Mouse (Mus musculus): Measurements from ENCODE around the gene Arpc1a. TPM values are rescaled to one million over a fixed set of nuclear protein-coding genes. Genes with fewer than 3 reads are reported as not detected.
A peak's percentile ranks its signal among the peaks of the same experiment; 100 is the strongest.
"Not testable (repeated sequence)": the region's sequence is repeated elsewhere in the genome, so short reads cannot be mapped to it uniquely, and the experiment has no call there.

The Arpc1a gene
- 249 and 252 TPM in 2 replicates for polyA plus RNA-seq (2015; fragmentation: Nextera tagmentation; extraction: Ambion mirVana)

DNA sequence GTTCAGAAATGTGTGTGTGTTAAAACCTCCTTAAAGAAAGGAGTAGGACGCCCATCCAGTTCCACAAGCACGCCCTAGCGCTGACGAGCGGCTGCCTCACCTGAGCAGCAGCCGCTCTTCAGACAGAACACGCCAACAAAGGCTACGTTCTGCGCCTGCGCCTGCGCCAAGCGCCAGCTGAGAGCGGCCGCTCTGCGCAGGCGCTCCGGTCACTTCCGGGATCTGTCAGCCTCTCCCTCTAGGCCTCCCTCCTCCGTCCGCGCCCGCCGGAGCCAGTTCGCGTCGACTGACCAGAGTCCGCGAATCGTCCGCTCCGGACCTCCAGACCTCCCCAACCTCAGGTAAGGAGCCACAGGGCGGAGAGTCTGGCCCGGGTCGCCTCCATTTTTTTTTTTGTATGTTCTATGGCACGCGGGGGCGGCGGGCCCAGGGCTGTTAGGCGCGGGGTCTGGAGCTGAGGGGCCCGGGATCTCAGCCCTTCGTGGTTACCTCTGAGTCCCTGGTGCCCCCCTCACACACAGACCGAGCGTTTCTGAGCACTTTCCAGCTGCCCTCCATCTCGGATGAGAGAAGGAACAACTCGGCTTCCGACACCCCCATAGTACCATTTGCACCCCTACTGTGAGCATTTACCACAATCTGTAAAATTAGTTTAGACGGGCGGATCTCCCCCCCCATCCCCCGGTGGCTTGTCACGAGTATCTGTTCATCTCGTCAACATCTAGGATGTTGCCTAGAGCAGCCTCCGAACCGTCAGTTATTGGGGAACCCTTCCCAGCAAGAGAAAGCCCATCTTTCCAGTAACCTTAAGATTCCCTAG, at the start of gene Arpc1a, which contains the start of gene Kpna7:
Gene Arpc1a, plus strand, starts transcription at position 199 of the 820 bp plus-strand sequence.
Gene Kpna7, minus strand, starts transcription at position 399 of the 820 bp plus-strand sequence.
- peaks cover 6% of the 10 kb centered on the region for H3K36me3 ChIP-seq
- peak within 1 kb of the TSS; percentile 95 for H3K9ac ChIP-seq
- ATAC-seq (ENCODE audit: low FRiP score), result peak; percentile 97
- H3K4me3 ChIP-seq, result peak within 1 kb of the TSS; percentile 84
- H3K4me2 ChIP-seq, result peak within 1 kb of the TSS; percentile 93
- no peaks in the 10 kb centered on the region for H3K9me3 ChIP-seq
- H3K27ac ChIP-seq, result peak within 1 kb of the TSS; percentile 91
- peaks cover 18% of the 10 kb centered on the region for H3K4me1 ChIP-seq (replicated peaks)
- WGBS, result under 1% methylated on average over 54 of the region's 54 CpGs
- no peaks in the 10 kb centered on the region for H3K27me3 ChIP-seq

DNA sequence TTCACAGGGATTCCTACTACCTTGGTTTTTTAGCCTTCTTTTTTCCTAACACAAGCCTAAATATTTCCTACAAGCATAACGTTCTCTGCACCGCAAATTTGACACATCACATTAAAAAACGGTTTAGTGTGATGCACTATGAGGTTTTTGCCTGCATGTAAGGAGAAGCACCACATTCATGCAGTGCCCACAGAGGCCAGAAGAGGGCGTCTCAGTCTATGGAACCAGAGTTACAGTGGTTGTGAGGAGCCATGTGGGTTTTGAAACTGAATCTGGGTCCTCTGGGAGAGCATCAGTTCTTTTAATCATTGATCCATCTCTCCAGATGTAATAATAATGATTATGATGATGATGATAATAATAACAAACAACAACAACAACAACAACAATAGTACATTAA, 42.0 kb upstream of the Arpc1a start:
- WGBS, result 48% methylated on average over 4 of the region's 4 CpGs
- H3K4me2 ChIP-seq, result no peak overlapping the region
- H3K36me3 ChIP-seq, result no peaks in the 10 kb centered on the region
- no peaks in the 10 kb centered on the region for H3K4me1 ChIP-seq (replicated peaks)
- no peak overlapping the region for H3K27ac ChIP-seq
- H3K9me3 ChIP-seq, result no peaks in the 10 kb centered on the region
- H3K4me3 ChIP-seq, result no peak overlapping the region
- H3K9ac ChIP-seq, result no peak overlapping the region
- no peaks in the 10 kb centered on the region for H3K27me3 ChIP-seq
- ATAC-seq (ENCODE audit: low FRiP score), result no peak

DNA sequence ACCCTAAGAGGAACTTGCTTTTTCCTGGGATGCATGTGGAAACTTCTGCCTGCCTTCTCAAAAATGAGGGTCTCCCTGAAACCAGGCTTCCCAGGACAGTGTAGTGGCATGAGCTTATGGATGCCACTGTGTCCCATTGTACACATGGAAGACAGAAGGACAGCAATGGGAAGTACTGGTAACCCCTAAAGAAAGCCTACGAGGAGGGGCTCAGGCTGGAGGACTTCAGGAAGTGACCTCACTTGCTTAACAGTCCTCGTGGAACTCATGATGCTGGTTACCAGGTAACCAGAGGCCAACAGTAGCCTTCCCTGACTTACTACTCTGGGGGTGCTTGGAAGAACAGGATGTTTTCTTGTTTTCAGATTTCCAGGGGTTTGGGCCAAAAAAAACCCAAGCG, 40.9 kb upstream of the Arpc1a start, which contains the start of gene 1700018F24Rik:
Gene 1700018F24Rik, plus strand, starts transcription at position 301 of the 400 bp plus-strand sequence.
- H3K4me2 ChIP-seq; H3K27ac ChIP-seq; H3K4me3 ChIP-seq; H3K9me3 ChIP-seq; H3K27me3 ChIP-seq; ATAC-seq (ENCODE audit: low FRiP score); H3K4me1 ChIP-seq (replicated peaks); H3K36me3 ChIP-seq; H3K9ac ChIP-seq: not testable (repeated sequence)
- 90% methylated on average over 3 of the region's 3 CpGs for WGBS

DNA sequence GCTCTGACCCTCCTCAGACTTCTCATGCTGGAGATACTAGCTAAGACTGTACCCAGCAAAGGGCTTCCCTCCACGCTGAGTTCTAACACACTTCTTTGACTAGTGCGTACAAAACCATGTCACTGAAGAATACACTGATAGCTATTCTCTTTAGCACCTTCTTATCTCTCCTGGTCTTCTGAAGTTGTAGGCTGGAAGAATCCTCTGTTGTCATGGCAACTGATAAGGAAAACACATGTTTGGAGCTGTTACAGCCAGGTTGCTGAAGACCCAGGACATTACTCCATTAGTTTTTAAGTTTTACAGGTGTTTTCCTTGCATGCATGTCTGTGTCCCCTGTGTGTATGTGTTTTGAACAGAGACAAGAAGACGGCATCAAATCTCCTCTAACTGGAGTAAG, 29.4 kb upstream of the Arpc1a start:
- ATAC-seq (ENCODE audit: low FRiP score); H3K36me3 ChIP-seq; H3K4me2 ChIP-seq; H3K27ac ChIP-seq; H3K9ac ChIP-seq; H3K4me1 ChIP-seq (replicated peaks); H3K27me3 ChIP-seq; H3K9me3 ChIP-seq; H3K4me3 ChIP-seq: not testable (repeated sequence)
- 84% methylated on average over 3 of the region's 3 CpGs for WGBS

DNA sequence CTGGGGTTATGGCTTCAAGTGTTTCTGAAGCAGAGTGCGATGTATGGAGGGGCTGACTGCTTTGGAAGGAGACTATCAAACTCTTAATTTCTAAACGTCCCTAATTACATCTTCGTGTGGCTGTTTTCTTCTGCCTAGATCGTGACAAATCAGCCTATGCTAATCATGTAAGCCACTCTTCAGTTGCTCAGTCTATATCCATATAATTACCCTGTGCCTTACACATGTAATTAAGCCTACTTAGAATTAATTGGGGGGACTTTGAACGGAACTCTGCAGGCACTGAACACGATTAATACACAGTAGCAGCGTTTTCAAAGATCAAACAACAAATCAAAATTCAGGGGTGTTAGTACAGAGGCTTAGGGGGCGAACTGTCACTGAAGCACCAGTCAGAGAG, 25.7 kb upstream of the Arpc1a start:
- Histone ChIP-seq H3K27me3 (no peaks in the 10 kb centered on the region), H3K9ac (no peak overlapping the region), H3K4me1 (replicated peaks) (no peaks in the 10 kb centered on the region), H3K4me3 (no peak overlapping the region), H3K27ac (no peak overlapping the region), H3K4me2 (no peak overlapping the region), H3K9me3 (no peaks in the 10 kb centered on the region), H3K36me3 (no peaks in the 10 kb centered on the region)
- 76% methylated on average over 8 of the region's 8 CpGs for WGBS
- ATAC-seq (ENCODE audit: low FRiP score), result no peak

DNA sequence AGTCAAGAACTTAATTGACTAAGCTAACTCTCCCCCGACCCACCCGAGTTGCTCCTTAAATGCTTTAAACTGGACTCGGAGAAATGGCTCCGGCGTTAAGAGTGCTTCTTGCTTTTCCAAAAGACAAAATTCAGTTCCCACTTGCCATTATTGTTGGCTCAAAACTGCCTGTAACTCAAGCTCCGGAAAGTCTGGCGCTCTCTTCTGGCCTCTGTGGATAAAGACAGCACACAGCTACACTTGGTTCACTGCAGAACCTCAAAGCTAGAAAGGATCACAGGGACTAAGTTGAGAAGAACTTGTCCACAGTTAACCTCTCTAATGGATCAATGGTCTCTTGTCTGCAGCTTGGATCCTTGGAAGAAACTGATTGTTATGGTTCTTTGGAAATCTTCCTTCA, 24.9 kb upstream of the Arpc1a start:
- Histone ChIP-seq H3K27me3 (no peaks in the 10 kb centered on the region), H3K9me3 (no peaks in the 10 kb centered on the region), H3K9ac (no peak overlapping the region), H3K4me3 (no peak overlapping the region), H3K4me1 (replicated peaks) (no peaks in the 10 kb centered on the region), H3K27ac (no peak overlapping the region), H3K36me3 (no peaks in the 10 kb centered on the region), H3K4me2 (no peak overlapping the region)
- WGBS, result 86% methylated on average over 7 of the region's 7 CpGs
- no peak for ATAC-seq (ENCODE audit: low FRiP score)

DNA sequence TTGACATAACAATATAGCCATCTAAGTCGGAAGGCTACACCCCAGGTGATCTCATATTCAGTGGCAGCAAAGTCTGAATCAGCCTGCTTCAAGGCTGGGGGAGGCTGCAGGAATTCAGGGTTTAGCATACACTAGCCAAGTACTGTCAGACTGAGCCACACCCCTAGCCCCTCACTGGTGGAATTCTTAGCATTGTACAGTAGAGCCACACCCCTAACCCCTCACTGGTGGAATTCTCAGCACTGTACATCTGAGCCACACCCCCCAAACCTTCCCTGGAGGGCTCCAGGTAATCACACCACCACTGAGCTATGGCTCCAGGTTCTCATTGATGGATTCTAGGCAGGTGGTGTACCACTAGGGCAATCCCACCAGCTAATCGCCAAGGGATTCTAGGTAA, 24.1 kb upstream of the Arpc1a start:
- no peak for ATAC-seq (ENCODE audit: low FRiP score)
- WGBS, result 76% methylated on average over 2 of the region's 2 CpGs

DNA sequence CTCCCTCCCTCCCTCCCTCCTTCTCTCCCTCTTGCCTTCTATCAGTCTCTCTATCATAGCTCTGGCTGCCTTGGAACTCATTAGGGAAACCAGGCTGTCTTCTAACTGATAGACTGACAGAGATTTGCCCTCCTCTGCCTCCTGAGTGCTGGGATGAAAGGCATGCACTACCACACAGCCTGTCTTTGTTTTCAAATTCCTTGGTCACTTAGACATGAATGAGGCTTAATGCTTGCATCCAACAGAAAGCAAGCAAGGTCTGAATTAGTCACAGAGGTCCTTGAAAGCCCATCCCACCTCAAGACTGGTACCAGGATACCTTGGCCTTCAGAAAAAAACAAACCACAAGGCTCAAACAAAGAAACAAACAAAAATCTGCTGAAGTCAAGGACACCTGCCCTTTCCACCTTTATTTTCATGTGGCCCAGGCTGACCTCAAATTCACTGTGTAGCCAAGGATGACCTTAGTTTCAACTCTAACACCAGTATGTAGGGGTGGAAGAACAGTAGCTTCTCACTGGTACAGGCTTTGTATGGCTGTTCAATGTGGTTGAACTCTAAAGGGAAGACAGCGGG, 18.8 kb upstream of the Arpc1a start:
- no peak overlapping the region for H3K4me3 ChIP-seq
- no peak overlapping the region for H3K9ac ChIP-seq
- ATAC-seq (ENCODE audit: low FRiP score), result no peak
- H3K27me3 ChIP-seq, result 0 out of 2 replicates have a peak, but pooled peaks cover 6% of the 10 kb centered on the region
- no peak overlapping the region for H3K27ac ChIP-seq
- H3K36me3 ChIP-seq, result no peaks in the 10 kb centered on the region
- 84% methylated on average over 1 of the region's 1 CpGs for WGBS
- no peaks in the 10 kb centered on the region for H3K9me3 ChIP-seq
- H3K4me2 ChIP-seq, result no peak overlapping the region
- H3K4me1 ChIP-seq (replicated peaks), result no peaks in the 10 kb centered on the region

More for the DNA sequence above, 24.1 kb upstream of the Arpc1a start:
- H3K9me3 ChIP-seq, result no peaks in the 10 kb centered on the region
- no peak overlapping the region for H3K9ac ChIP-seq
- no peak overlapping the region for H3K4me3 ChIP-seq
- no peaks in the 10 kb centered on the region for H3K36me3 ChIP-seq
- H3K4me2 ChIP-seq, result no peak overlapping the region
- H3K27ac ChIP-seq, result no peak overlapping the region
- H3K4me1 ChIP-seq (replicated peaks), result no peaks in the 10 kb centered on the region
- no peaks in the 10 kb centered on the region for H3K27me3 ChIP-seq

DNA sequence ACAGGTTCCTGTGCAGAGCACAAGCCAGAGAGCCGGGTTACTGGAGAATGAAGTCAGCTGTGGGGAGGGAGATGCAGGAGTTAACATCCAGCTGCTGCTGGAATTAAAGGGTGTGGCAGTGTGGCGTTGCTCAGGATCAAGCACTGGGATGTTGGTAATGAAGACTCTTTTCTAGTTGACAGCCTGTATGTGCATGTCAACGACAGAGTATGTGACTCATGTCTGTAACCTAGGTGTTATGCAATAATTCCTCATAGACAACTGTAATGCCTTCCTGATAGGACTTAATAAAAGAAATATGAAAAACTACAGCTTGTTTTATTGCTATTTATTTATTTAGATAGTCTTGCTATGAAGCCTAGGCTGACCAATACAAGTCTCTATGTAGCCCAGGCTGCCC, 14.8 kb upstream of the Arpc1a start:
- Histone ChIP-seq H3K9ac (no peak overlapping the region), H3K4me3 (no peak overlapping the region), H3K27me3 (0 out of 2 replicates have a peak, but pooled peaks cover 6% of the 10 kb centered on the region), H3K27ac (no peak overlapping the region), H3K4me1 (replicated peaks) (no peaks in the 10 kb centered on the region), H3K36me3 (no peaks in the 10 kb centered on the region), H3K9me3 (no peaks in the 10 kb centered on the region), H3K4me2 (no peak overlapping the region)
- WGBS, result 68% methylated on average over 3 of the region's 3 CpGs
- ATAC-seq (ENCODE audit: low FRiP score), result no peak

DNA sequence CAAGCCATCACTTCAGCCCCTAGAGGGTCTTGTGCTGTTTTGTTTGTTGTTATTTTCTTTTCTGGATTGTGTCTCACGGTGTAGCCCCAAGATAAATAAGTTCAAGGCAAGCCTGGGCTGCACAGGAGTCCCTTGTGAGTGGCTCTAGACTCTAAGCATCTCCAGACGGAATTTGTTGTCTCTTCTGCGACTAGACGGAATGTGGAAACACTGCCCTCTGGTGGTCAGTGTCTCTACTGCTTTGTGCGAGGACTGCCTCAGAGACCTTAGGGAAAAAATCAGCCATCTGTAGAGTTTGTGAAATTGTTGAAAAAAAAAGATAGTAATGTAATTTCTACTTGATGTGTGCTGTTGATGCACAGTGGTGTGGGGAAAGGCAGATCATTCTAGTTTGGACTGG, 13.9 kb upstream of the Arpc1a start:
- Histone ChIP-seq H3K27ac (no peak overlapping the region), H3K27me3 (0 out of 2 replicates have a peak, but pooled peaks cover 6% of the 10 kb centered on the region), H3K36me3 (no peaks in the 10 kb centered on the region), H3K4me3 (no peak overlapping the region), H3K9me3 (no peaks in the 10 kb centered on the region), H3K4me2 (no peak overlapping the region), H3K4me1 (replicated peaks) (no peaks in the 10 kb centered on the region), H3K9ac (no peak overlapping the region)
- ATAC-seq (ENCODE audit: low FRiP score), result no peak
- WGBS, result 2% methylated on average over 5 of the region's 5 CpGs

DNA sequence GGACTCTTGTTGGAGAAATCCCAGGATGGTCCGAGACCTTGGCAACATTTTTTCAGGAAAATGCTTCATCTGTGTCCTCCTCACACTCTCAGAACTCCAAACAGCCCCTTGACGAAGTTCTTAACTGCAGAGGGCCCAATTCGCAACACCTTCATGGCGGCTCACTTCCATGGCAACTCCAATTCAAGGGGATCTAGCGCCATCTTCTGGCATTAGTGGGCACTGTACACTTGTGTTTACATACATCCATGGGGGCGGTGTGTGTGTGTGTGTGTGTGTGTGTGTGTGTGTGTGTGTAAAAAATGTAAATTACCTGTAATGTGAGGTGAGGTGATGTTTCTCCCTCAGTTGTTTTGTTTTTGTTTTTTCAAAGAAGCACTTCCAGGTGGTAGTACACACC, 12.3 kb upstream of the Arpc1a start:
- 56% methylated on average over 6 of the region's 6 CpGs for WGBS
- no peak for ATAC-seq (ENCODE audit: low FRiP score)
- Histone ChIP-seq H3K9me3 (no peaks in the 10 kb centered on the region), H3K36me3 (no peaks in the 10 kb centered on the region), H3K4me3 (no peak overlapping the region), H3K4me1 (replicated peaks) (no peaks in the 10 kb centered on the region), H3K4me2 (no peak overlapping the region), H3K9ac (no peak overlapping the region), H3K27ac (no peak overlapping the region), H3K27me3 (0 out of 2 replicates have a peak, but pooled peaks cover 6% of the 10 kb centered on the region)

DNA sequence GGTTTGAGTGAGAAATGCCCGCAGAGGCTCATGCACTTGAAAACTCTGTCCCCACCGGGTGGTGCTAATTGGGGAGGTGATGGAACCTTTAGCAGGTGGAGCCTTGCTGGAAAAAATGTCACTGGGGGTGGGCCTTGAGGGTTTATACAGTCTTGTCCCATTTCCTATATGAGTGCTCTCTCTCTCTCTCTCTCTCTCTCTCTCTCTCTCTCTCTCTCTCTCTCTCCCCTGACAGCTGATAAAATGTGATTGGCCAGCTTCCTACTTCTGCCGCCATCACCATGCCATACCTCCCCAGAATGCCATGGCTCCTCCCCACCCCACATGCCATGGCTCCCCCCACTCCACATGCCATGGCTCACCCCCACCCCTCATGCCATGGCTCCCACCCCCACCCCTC, 8.5 kb upstream of the Arpc1a start:
- no peaks in the 10 kb centered on the region for H3K27me3 ChIP-seq
- 58% methylated on average over 3 of the region's 3 CpGs for whole genome bisulfite sequencing
- no peak overlapping the region; the same call in 1 of the 2 replicates for H3K9ac ChIP-seq
- no peaks in the 10 kb centered on the region for H3K9me3 ChIP-seq
- H3K4me1 ChIP-seq (replicated peaks), result no peaks in the 10 kb centered on the region
- no peak overlapping the region for H3K4me3 ChIP-seq
- ATAC-seq (ENCODE audit: low FRiP score), result no peak
- H3K36me3 ChIP-seq, result no peaks in the 10 kb centered on the region
- H3K4me2 ChIP-seq, result no peak overlapping the region
- no peak overlapping the region for H3K27ac ChIP-seq

Data from hindbrain, embryonic 13.5 days (tissue).